Mouse (Mus musculus) intestine, postnatal 0 days (tissue): ENCODE data around the gene Msmp. TPM values are rescaled to one million over a fixed set of nuclear protein-coding genes. Genes with fewer than 3 reads are reported as not detected.

ENCODE experiments used
- ATAC-seq: fragments of 200-750 bp; cut with Nextera tagmentation; 2 replicates; pipeline ENCODE4 v1.8.0; 2017; ENCODE audit warnings: mild to moderate bottlenecking, moderate TSS enrichment, moderate library complexity
- H3K27ac ChIP-seq: fragments of 300-500 bp; sonication (generic); 2 replicates; pipeline ENCODE4 v1.5.1; 2014; ENCODE audit warnings: mild to moderate bottlenecking, low read depth, low read length, moderate library complexity
- H3K27me3 ChIP-seq: fragments of 300-500 bp; sonication (generic); replicated peaks from 2 replicates; pipeline ENCODE4 v1.6.1; 2014; ENCODE audit warnings: low read length, mixed read lengths; ENCODE audit not compliant: control insufficient read depth, insufficient read depth
- H3K36me3 ChIP-seq: fragments of 300-500 bp; sonication (generic); 2 replicates; pipeline ENCODE4 v1.6.1; 2014; ENCODE audit warnings: mild to moderate bottlenecking, moderate library complexity; ENCODE audit not compliant: control insufficient read depth, insufficient read depth
- H3K4me1 ChIP-seq: fragments of 300-500 bp; sonication (generic); replicated peaks from 2 replicates; pipeline ENCODE4 v1.6.1; 2014; ENCODE audit warnings: antibody characterized with exemption, low read length, mixed read lengths; ENCODE audit not compliant: control insufficient read depth, insufficient read depth
- H3K4me2 ChIP-seq: fragments of 300-500 bp; sonication (generic); replicated peaks from 2 replicates; pipeline ENCODE4 v1.6.1; 2014; ENCODE audit warnings: low read depth, mild to moderate bottlenecking, moderate library complexity
- H3K4me3 ChIP-seq: fragments of 300-500 bp; sonication (generic); 2 replicates; pipeline ENCODE4 v1.5.1; 2014; ENCODE audit warnings: low read depth, low read length
- H3K9ac ChIP-seq: fragments of 300-500 bp; sonication (generic); 2 replicates; pipeline ENCODE4 v1.6.1; 2014; ENCODE audit warnings: mild to moderate bottlenecking, low read depth, low read length
- H3K9me3 ChIP-seq: fragments of 300-500 bp; sonication (generic); 2 replicates; pipeline ENCODE4 v1.6.1; 2016; ENCODE audit warnings: mixed run types; ENCODE audit not compliant: control insufficient read depth
- CTCF ChIP-seq: sonication (generic); IDR thresholded peaks from 2 replicates; pipeline ENCODE4 v1.5.1; 2016; ENCODE audit warnings: low read depth, mild to moderate bottlenecking, control low read depth, antibody characterized with exemption, moderate library complexity
- WGBS: fragments of 180-500 bp; shearing (Covaris S2); extraction: QIAGEN DNeasy Blood & Tissue Kit; methylation state at CpG from one replicate; pipeline ENCODE4 v1.1.7; 2014; 5-methylcytosine and 5-hydroxymethylcytosine counted together
- polyA plus RNA-seq: library from polyadenylated mRNA; unstranded; fragments of >200 nt; fragmentation: Nextera tagmentation; extraction: Ambion mirVana; gene quantifications from 2 replicates; pipeline ENCODE4 v1.2.1, GENCODE M21; 2015

Msmp gene
- polyA plus RNA-seq, 1 experiment from 2014 or later: not detected

GRCm38 (mm10) chr4:43582241-43582640 is 2.1 kb downstream of the Msmp start:
- WGBS: 80% methylated on average over 5 of the region's 5 CpGs
- ATAC-seq: no peak
- Histone ChIP-seq H3K9ac (no peak overlapping the region), H3K4me1 (no peaks in the 10 kb centered on the region; the same call in 1 of the 2 replicates), H3K27ac (no peak overlapping the region), H3K9me3 (no peaks in the 10 kb centered on the region), H3K4me2 (no peak overlapping the region), H3K27me3 (no peaks in the 10 kb centered on the region), H3K36me3 (peaks cover 40% of the 10 kb centered on the region), H3K4me3 (no peak overlapping the region)
- no peak for TF ChIP-seq CTCF

- H3K36me3 ChIP-seq: peaks cover 40% of the 10 kb centered on the region
- 93% methylated on average over 12 of the region's 12 CpGs for WGBS
- no peak for TF ChIP-seq CTCF
These were observed 2.9 kb downstream of the Msmp start for GRCm38 (mm10) chr4:43581381-43581780.

GRCm38 (mm10) chr4:43580721-43581120 is 3.6 kb downstream of the Msmp start:
- Histone ChIP-seq H3K36me3 (peaks cover 40% of the 10 kb centered on the region), H3K4me3 (no peak overlapping the region), H3K9ac (no peak overlapping the region), H3K27ac (no peak overlapping the region), H3K4me1 (peaks cover 3% of the 10 kb centered on the region; the same call in 1 of the 2 replicates), H3K4me2 (no peak overlapping the region), H3K27me3 (no peaks in the 10 kb centered on the region), H3K9me3 (no peaks in the 10 kb centered on the region)
- no peak for TF ChIP-seq CTCF
- no peak for ATAC-seq
- 90% methylated on average over 5 of the region's 5 CpGs for WGBS

More at GRCm38 (mm10) chr4:43581381-43581780, 2.9 kb downstream of the Msmp start:
- Histone ChIP-seq H3K4me1 (no peaks in the 10 kb centered on the region; the same call in 1 of the 2 replicates), H3K9me3 (no peaks in the 10 kb centered on the region), H3K4me2 (no peak overlapping the region), H3K9ac (no peak overlapping the region), H3K27ac (no peak overlapping the region), H3K4me3 (no peak overlapping the region), H3K27me3 (no peaks in the 10 kb centered on the region)
- no peak for ATAC-seq

- Histone ChIP-seq H3K27me3 (no peaks in the 10 kb centered on the region), H3K4me2 (peak overlapping the region; percentile 93), H3K9ac (peak overlapping the region; percentile 80; the same call in 1 of the 2 replicates), H3K4me1 (peaks cover 8% of the 10 kb centered on the region; the same call in 1 of the 2 replicates), H3K9me3 (no peaks in the 10 kb centered on the region), H3K4me3 (peak overlapping the region; percentile 81), H3K27ac (no peak overlapping the region), H3K36me3 (peaks cover 40% of the 10 kb centered on the region)
- WGBS: 85% methylated on average over 6 of the region's 6 CpGs
- no peak for ATAC-seq
- no peak for TF ChIP-seq CTCF
These were observed 4.6 kb downstream of the Msmp start for GRCm38 (mm10) chr4:43579731-43580130.

GRCm38 (mm10) chr4:43579256-43579655 is 5.0 kb downstream of the Msmp start:
- Histone ChIP-seq H3K9ac (peak overlapping the region; percentile 80), H3K4me1 (peaks cover 8% of the 10 kb centered on the region; the same call in 1 of the 2 replicates), H3K27me3 (no peaks in the 10 kb centered on the region), H3K4me2 (peak overlapping the region; percentile 93), H3K36me3 (peaks cover 39% of the 10 kb centered on the region), H3K27ac (peak overlapping the region; percentile 90), H3K9me3 (no peaks in the 10 kb centered on the region), H3K4me3 (peak overlapping the region; percentile 81)
- ATAC-seq: no peak
- no peak for TF ChIP-seq CTCF
- WGBS: 3% methylated on average over 10 of the region's 10 CpGs

GRCm38 (mm10) chr4:43578376-43579204 is 5.7 kb downstream of the Msmp start, which contains the start of the genes Rgp1 and Gba2:
TSS of gene Rgp1 (plus strand) at chr4:43578715.
TSS of gene Gba2 (minus strand) at chr4:43578873.
- WGBS: under 1% methylated on average over 72 of the region's 76 CpGs
- peaks cover 8% of the 10 kb centered on the region; the same call in 1 of the 2 replicates for H3K4me1 ChIP-seq
- H3K9ac ChIP-seq: peak within 1 kb of the TSS; percentile 80
- TF ChIP-seq CTCF: peak; percentile 25; the same call in 1 of the 2 replicates
- H3K4me3 ChIP-seq: peak within 1 kb of the TSS; percentile 81
- H3K36me3 ChIP-seq: peaks cover 35% of the 10 kb centered on the region
- peak within 1 kb of the TSS; percentile 93 for H3K4me2 ChIP-seq
- peak within 1 kb of the TSS; percentile 90 for H3K27ac ChIP-seq
- no peaks in the 10 kb centered on the region for H3K9me3 ChIP-seq
- no peaks in the 10 kb centered on the region for H3K27me3 ChIP-seq
- peak; percentile 95 for ATAC-seq
